Mouse (Mus musculus) embryonic facial prominence, embryonic 13.5 days (tissue): ENCODE data around the gene Mta1. TPM values are rescaled to one million over a fixed set of nuclear protein-coding genes. Genes with fewer than 3 reads are reported as not detected.

Experiments used
- ATAC-seq: fragments of 200-750 bp; cut with Nextera tagmentation; 2 replicates; pipeline ENCODE4 v1.8.0; 2017; ENCODE audit warnings: low read depth; ENCODE audit not compliant: insufficient number of reproducible peaks, insufficient read depth, low FRiP score, low TSS enrichment
- H3K27ac ChIP-seq: fragments of 300-500 bp; sonication (generic); 2 replicates; pipeline ENCODE4 v1.5.1; 2015; ENCODE audit warnings: moderate library complexity, mild to moderate bottlenecking, inconsistent platforms
- H3K27me3 ChIP-seq: fragments of 300-500 bp; sonication (generic); 2 replicates; pipeline ENCODE4 v1.6.1; 2015; ENCODE audit warnings: mild to moderate bottlenecking, inconsistent platforms
- H3K36me3 ChIP-seq: fragments of 300-500 bp; sonication (generic); 2 replicates; pipeline ENCODE4 v1.6.1; 2015; ENCODE audit warnings: mild to moderate bottlenecking, inconsistent platforms
- H3K4me1 ChIP-seq: fragments of 300-500 bp; sonication (generic); 2 replicates; pipeline ENCODE4 v1.6.1; 2015; ENCODE audit warnings: inconsistent platforms
- H3K4me2 ChIP-seq: fragments of 300-500 bp; sonication (generic); 2 replicates; pipeline ENCODE4 v1.6.1; 2015; ENCODE audit warnings: moderate library complexity, mild to moderate bottlenecking, inconsistent platforms
- H3K4me3 ChIP-seq: fragments of 300-500 bp; sonication (generic); 2 replicates; pipeline ENCODE4 v1.5.1; 2015; ENCODE audit warnings: mild to moderate bottlenecking, inconsistent platforms
- H3K9ac ChIP-seq: fragments of 300-500 bp; sonication (generic); 2 replicates; pipeline ENCODE4 v1.6.1; 2015; ENCODE audit warnings: mild to moderate bottlenecking, inconsistent platforms
- H3K9me3 ChIP-seq: fragments of 300-500 bp; sonication (generic); 2 replicates; pipeline ENCODE4 v1.6.1; 2016; ENCODE audit warnings: inconsistent platforms
- WGBS: fragments of 180-500 bp; shearing (Covaris S2); methylation state at CpG from one replicate; pipeline ENCODE4 v1.1.7; 2015; ENCODE audit warnings: mixed read lengths; 5-methylcytosine and 5-hydroxymethylcytosine counted together
- polyA plus RNA-seq: library from polyadenylated mRNA; unstranded; fragments of >200 nt; fragmentation: Nextera tagmentation; extraction: Ambion mirVana; gene quantifications from 2 replicates; pipeline ENCODE4 v1.2.1, GENCODE M21; 2015

Gene Mta1
- polyA plus RNA-seq, 1 experiment from 2014 or later = 18.6 TPM

- H3K4me1 ChIP-seq = peaks cover 38% of the 10 kb centered on the region
- peaks cover 84% of the 10 kb centered on the region for H3K27me3 ChIP-seq
Measured at GRCm38 (mm10) chr12:113144886-113145285, 46.8 kb downstream of the Mta1 start.

GRCm38 (mm10) chr12:113145591-113145990, 47.5 kb downstream of the Mta1 start:
- Histone ChIP-seq H3K27ac (no peak overlapping the region), H3K9me3 (no peaks in the 10 kb centered on the region), H3K9ac (no peak overlapping the region), H3K36me3 (no peaks in the 10 kb centered on the region), H3K27me3 (peaks cover 83% of the 10 kb centered on the region), H3K4me1 (peaks cover 33% of the 10 kb centered on the region), H3K4me2 (no peak overlapping the region), H3K4me3 (no peak overlapping the region)
- ATAC-seq = no peak
- 80% methylated on average over 5 of the region's 5 CpGs for WGBS

More at GRCm38 (mm10) chr12:113144886-113145285, 46.8 kb downstream of the Mta1 start:
- no peak overlapping the region for H3K27ac ChIP-seq
- no peaks in the 10 kb centered on the region for H3K9me3 ChIP-seq
- no peak for ATAC-seq
- H3K4me3 ChIP-seq = no peak overlapping the region
- no peak overlapping the region for H3K9ac ChIP-seq
- 92% methylated on average over 16 of the region's 16 CpGs for WGBS
- no peak overlapping the region for H3K4me2 ChIP-seq
- no peaks in the 10 kb centered on the region for H3K36me3 ChIP-seq

GRCm38 (mm10) chr12:113146112-113147057, 48.3 kb downstream of the Mta1 start, which contains the start of gene Crip1:
TSS of gene Crip1 (plus strand) at chr12:113146316.
- WGBS = 6% methylated on average over 45 of the region's 45 CpGs
- H3K9ac ChIP-seq = no peak within 1 kb of the TSS; the same call in 1 of the 2 replicates
- peaks cover 31% of the 10 kb centered on the region for H3K4me1 ChIP-seq

GRCm38 (mm10) chr12:113147481-113147880, 49.4 kb downstream of the Mta1 start:
- Histone ChIP-seq H3K4me2 (no peak overlapping the region), H3K9ac (no peak overlapping the region), H3K9me3 (no peaks in the 10 kb centered on the region), H3K4me3 (no peak overlapping the region), H3K27me3 (peaks cover 81% of the 10 kb centered on the region), H3K36me3 (no peaks in the 10 kb centered on the region), H3K27ac (no peak overlapping the region), H3K4me1 (peaks cover 32% of the 10 kb centered on the region)
- 83% methylated on average over 8 of the region's 8 CpGs for WGBS
- ATAC-seq = no peak

More at GRCm38 (mm10) chr12:113146112-113147057, 48.3 kb downstream of the Mta1 start, which contains the start of gene Crip1:
- no peak for ATAC-seq
- Histone ChIP-seq H3K27me3 (peaks cover 83% of the 10 kb centered on the region), H3K4me3 (peak within 1 kb of the TSS; percentile 20), H3K9me3 (no peaks in the 10 kb centered on the region), H3K27ac (no peak within 1 kb of the TSS), H3K4me2 (peak within 1 kb of the TSS; percentile 55), H3K36me3 (no peaks in the 10 kb centered on the region)

GRCm38 (mm10) chr12:113148381-113149035, 50.4 kb downstream of the Mta1 start:
- no peak overlapping the region for H3K27ac ChIP-seq
- peaks cover 27% of the 10 kb centered on the region for H3K4me1 ChIP-seq
- no peak for ATAC-seq
- H3K9me3 ChIP-seq = no peaks in the 10 kb centered on the region
- no peak overlapping the region for H3K4me2 ChIP-seq
- H3K9ac ChIP-seq = peak overlapping the region; percentile 6; the same call in 1 of the 2 replicates
- H3K4me3 ChIP-seq = no peak overlapping the region
- WGBS = 39% methylated on average over 16 of the region's 16 CpGs
- H3K27me3 ChIP-seq = peaks cover 74% of the 10 kb centered on the region
- H3K36me3 ChIP-seq = no peaks in the 10 kb centered on the region

- Histone ChIP-seq H3K36me3 (no peaks in the 10 kb centered on the region), H3K27me3 (peaks cover 68% of the 10 kb centered on the region), H3K4me3 (no peak overlapping the region), H3K9ac (no peak overlapping the region), H3K4me2 (no peak overlapping the region), H3K4me1 (peaks cover 27% of the 10 kb centered on the region), H3K9me3 (no peaks in the 10 kb centered on the region), H3K27ac (no peak overlapping the region)
- no peak for ATAC-seq
- WGBS = 68% methylated on average over 4 of the region's 4 CpGs
Measured at GRCm38 (mm10) chr12:113149341-113149740, 51.3 kb downstream of the Mta1 start.

- Histone ChIP-seq H3K4me2 (no peak overlapping the region), H3K27me3 (peaks cover 62% of the 10 kb centered on the region), H3K9ac (no peak overlapping the region), H3K4me3 (no peak overlapping the region), H3K4me1 (peaks cover 30% of the 10 kb centered on the region), H3K27ac (no peak overlapping the region), H3K9me3 (no peaks in the 10 kb centered on the region), H3K36me3 (no peaks in the 10 kb centered on the region)
- ATAC-seq = no peak
- 78% methylated on average over 3 of the region's 3 CpGs for WGBS
Measured at GRCm38 (mm10) chr12:113149896-113150295, 51.8 kb downstream of the Mta1 start.

GRCm38 (mm10) chr12:113150591-113150990, 52.5 kb downstream of the Mta1 start:
- H3K9me3 ChIP-seq = no peaks in the 10 kb centered on the region
- H3K27ac ChIP-seq = no peak overlapping the region
- no peak overlapping the region for H3K9ac ChIP-seq
- WGBS = 72% methylated on average over 4 of the region's 4 CpGs
- H3K36me3 ChIP-seq = no peaks in the 10 kb centered on the region
- ATAC-seq = no peak
- peaks cover 37% of the 10 kb centered on the region for H3K4me1 ChIP-seq
- peaks cover 61% of the 10 kb centered on the region for H3K27me3 ChIP-seq
- no peak overlapping the region; the same call in 1 of the 2 replicates for H3K4me3 ChIP-seq
- no peak overlapping the region for H3K4me2 ChIP-seq

GRCm38 (mm10) chr12:113151046-113151445, 53.0 kb downstream of the Mta1 start:
- Histone ChIP-seq H3K9ac (no peak overlapping the region), H3K36me3 (no peaks in the 10 kb centered on the region), H3K4me3 (no peak overlapping the region; the same call in 1 of the 2 replicates), H3K27me3 (peaks cover 56% of the 10 kb centered on the region), H3K9me3 (no peaks in the 10 kb centered on the region), H3K4me2 (peak overlapping the region; percentile 82; the same call in 1 of the 2 replicates), H3K4me1 (peaks cover 38% of the 10 kb centered on the region), H3K27ac (no peak overlapping the region)
- WGBS = 76% methylated on average over 8 of the region's 8 CpGs
- no peak for ATAC-seq

- Histone ChIP-seq H3K9me3 (no peaks in the 10 kb centered on the region), H3K4me3 (peak overlapping the region; percentile 53), H3K4me1 (peaks cover 33% of the 10 kb centered on the region), H3K27me3 (peaks cover 49% of the 10 kb centered on the region), H3K9ac (peak overlapping the region; percentile 65), H3K4me2 (peak overlapping the region; percentile 82), H3K27ac (no peak overlapping the region), H3K36me3 (no peaks in the 10 kb centered on the region)
- ATAC-seq = no peak
- WGBS = under 1% methylated on average over 36 of the region's 36 CpGs
Measured at GRCm38 (mm10) chr12:113151661-113152271, 53.7 kb downstream of the Mta1 start.

- no peak overlapping the region for H3K27ac ChIP-seq
- no peaks in the 10 kb centered on the region for H3K36me3 ChIP-seq
- peaks cover 44% of the 10 kb centered on the region for H3K27me3 ChIP-seq
- 13% methylated on average over 19 of the region's 19 CpGs for WGBS
- no peaks in the 10 kb centered on the region for H3K9me3 ChIP-seq
- H3K4me2 ChIP-seq = peak overlapping the region; percentile 82
- ATAC-seq = no peak
- peaks cover 38% of the 10 kb centered on the region for H3K4me1 ChIP-seq
- H3K4me3 ChIP-seq = peak overlapping the region; percentile 53
- H3K9ac ChIP-seq = peak overlapping the region; percentile 65
Measured at GRCm38 (mm10) chr12:113152272-113152661, 54.2 kb downstream of the Mta1 start.
